Mouse (Mus musculus): Measurements from ENCODE around the gene Xntrpc.
A peak's percentile ranks its signal among the peaks of the same experiment; 100 is the strongest.

Gene Xntrpc

GRCm38 (mm10) chr7:102137464-102137863, 72.0 kb downstream of the Xntrpc start:
- peak; percentile 29 to 63 for DNase-seq (ENCODE audit: inconsistent age in 2 of 2, low spot score in 1 of 2)

GRCm38 (mm10) chr7:102137898-102138297, 72.4 kb downstream of the Xntrpc start:
- no peak for DNase-seq (ENCODE audit: inconsistent age in 2 of 2, low spot score in 1 of 2)
